7 mouse cellular contexts compared by ENCODE assay signal in the genomic region with DNA sequence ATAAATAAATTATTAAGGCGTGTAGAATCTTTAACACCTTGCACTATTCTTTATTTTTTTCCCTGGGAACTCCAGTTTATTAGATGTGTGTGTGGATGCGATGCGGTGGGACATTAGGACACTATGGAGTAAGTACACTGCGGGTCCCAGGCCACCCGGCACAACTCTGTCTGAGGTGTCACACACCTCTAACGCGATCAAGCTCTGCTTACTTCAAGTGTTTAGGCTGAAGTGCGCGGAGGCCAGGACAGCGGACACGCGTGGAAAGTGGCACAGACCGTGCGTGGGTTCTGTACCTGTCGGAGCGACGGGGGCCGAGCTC. TPM values are rescaled to one million over a fixed set of nuclear protein-coding genes. Genes with fewer than 3 reads are reported as not detected.
DNase-seq lines count a peak whose midpoint lies in the region; ATAC-seq lines count a peak whose summit lies in the region.

No protein-coding gene starts in this region.

- no peak for DNase-seq in cerebellum, postnatal 4 days (ENCODE audit: low spot score in 2 of 2)
- no peak for DNase-seq in kidney, postnatal 14 days

- peak overlapping the region; percentile 91 for H3K9ac ChIP-seq in forebrain, embryonic 12.5 days
- H3K9ac ChIP-seq in limb, embryonic 13.5 days = peak overlapping the region; percentile 84
- peak overlapping the region; percentile 87 for H3K9ac ChIP-seq in stomach, embryonic 15.5 days

- WGBS in forebrain, embryonic 12.5 days = 3% methylated on average over 18 of the region's 18 CpGs
- under 1% methylated on average over 18 of the region's 18 CpGs for WGBS in limb, embryonic 13.5 days
- 2% methylated on average over 18 of the region's 18 CpGs for WGBS in stomach, embryonic 15.5 days

- H3K27me3 ChIP-seq in megakaryocyte, embryonic 14.5 days (replicated peaks) = no peaks in the 10 kb centered on the region
- no peaks in the 10 kb centered on the region for H3K27me3 ChIP-seq in forebrain, embryonic 12.5 days
- H3K27me3 ChIP-seq in limb, embryonic 13.5 days = no peaks in the 10 kb centered on the region
- no peaks in the 10 kb centered on the region for H3K27me3 ChIP-seq in stomach, embryonic 15.5 days (replicated peaks)

- H3K4me1 ChIP-seq in megakaryocyte, embryonic 14.5 days = peaks cover 36% of the 10 kb centered on the region
- H3K4me1 ChIP-seq in forebrain, embryonic 12.5 days = peaks cover 29% of the 10 kb centered on the region
- H3K4me1 ChIP-seq in limb, embryonic 13.5 days = peaks cover 13% of the 10 kb centered on the region
- H3K4me1 ChIP-seq in stomach, embryonic 15.5 days = peaks cover 9% of the 10 kb centered on the region

- H3K36me3 ChIP-seq in megakaryocyte, embryonic 14.5 days (replicated peaks; ENCODE audit: low read length) = peaks cover 5% of the 10 kb centered on the region
- H3K36me3 ChIP-seq in forebrain, embryonic 12.5 days (replicated peaks) = no peaks in the 10 kb centered on the region
- H3K36me3 ChIP-seq in limb, embryonic 13.5 days = no peaks in the 10 kb centered on the region
- H3K36me3 ChIP-seq in stomach, embryonic 15.5 days = no peaks in the 10 kb centered on the region

- no peak for ATAC-seq in megakaryocyte, adult 5-6 weeks (ENCODE audit: poor library complexity, severe bottlenecking)
- ATAC-seq in forebrain, embryonic 12.5 days (ENCODE audit: low FRiP score) = no peak
- ATAC-seq in limb, embryonic 13.5 days (ENCODE audit: low FRiP score, low read depth) = peak; percentile 73
- peak; percentile 64; the same call in 1 of the 2 replicates for ATAC-seq in stomach, embryonic 15.5 days (ENCODE audit: insufficient read depth, low FRiP score, low read depth)

- peak overlapping the region; percentile 77 for H3K4me2 ChIP-seq in forebrain, embryonic 12.5 days
- H3K4me2 ChIP-seq in limb, embryonic 13.5 days (replicated peaks) = peak overlapping the region; percentile 79
- peak overlapping the region; percentile 69 for H3K4me2 ChIP-seq in stomach, embryonic 15.5 days

- peak overlapping the region; percentile 63; the same call in 1 of the 2 replicates for H3K27ac ChIP-seq in forebrain, embryonic 12.5 days
- no peak overlapping the region for H3K27ac ChIP-seq in limb, embryonic 13.5 days
- peak overlapping the region; percentile 76 for H3K27ac ChIP-seq in stomach, embryonic 15.5 days

- peaks cover 6% of the 10 kb centered on the region for H3K9me3 ChIP-seq in megakaryocyte, embryonic 14.5 days
- no peaks in the 10 kb centered on the region for H3K9me3 ChIP-seq in forebrain, embryonic 12.5 days
- H3K9me3 ChIP-seq in limb, embryonic 13.5 days = no peaks in the 10 kb centered on the region
- H3K9me3 ChIP-seq in stomach, embryonic 15.5 days = no peaks in the 10 kb centered on the region

- peak overlapping the region; percentile 96 for H3K4me3 ChIP-seq in megakaryocyte, embryonic 14.5 days (replicated peaks)
- peak overlapping the region; percentile 96 for H3K4me3 ChIP-seq in forebrain, embryonic 12.5 days (replicated peaks)
- peak overlapping the region; percentile 90 for H3K4me3 ChIP-seq in limb, embryonic 13.5 days
- peak overlapping the region; percentile 98 for H3K4me3 ChIP-seq in stomach, embryonic 15.5 days (replicated peaks)

RNA-seq across cellular contexts. Expression of a gene that starts 0.4 kb away (rescaled TPM):
- polyA plus RNA-seq in megakaryocyte, embryonic 14.5 days (2012; ENCODE audit: insufficient read depth, low replicate concordance) = 0.51 and 2.1 TPM in 2 replicates
- 3.6 and 4.6 TPM in 2 replicates for total RNA-seq in megakaryocyte, adult 5-6 weeks (2015)
- 1.9 and 2.0 TPM in 2 replicates for total RNA-seq in megakaryocyte, adult 5-6 weeks (2017)
- polyA plus RNA-seq in forebrain, embryonic 12.5 days (2016; fragmentation: Nextera tagmentation; extraction: Ambion mirVana) = 55.3 and 57.2 TPM in 2 replicates
- polyA plus RNA-seq in limb, embryonic 13.5 days (2015; fragmentation: Nextera tagmentation; extraction: Ambion mirVana) = 25.1 and 25.9 TPM in 2 replicates
- 17.7 and 20.4 TPM in 2 replicates for polyA plus RNA-seq in stomach, embryonic 15.5 days (2015; fragmentation: Nextera tagmentation; extraction: Ambion mirVana)

RNA-seq across cellular contexts. Expression of a gene that starts 44.3 kb away (rescaled TPM):
- polyA plus RNA-seq in megakaryocyte, embryonic 14.5 days (2012; ENCODE audit: insufficient read depth, low replicate concordance) = 0.64 and 2.2 TPM in 2 replicates
- total RNA-seq in megakaryocyte, adult 5-6 weeks (2015) = 22.2 and 23.5 TPM in 2 replicates
- total RNA-seq in megakaryocyte, adult 5-6 weeks (2017) = 22.3 and 27.6 TPM in 2 replicates
- polyA plus RNA-seq in forebrain, embryonic 12.5 days (2016; fragmentation: Nextera tagmentation; extraction: Ambion mirVana) = 27.6 and 28.1 TPM in 2 replicates
- polyA plus RNA-seq in limb, embryonic 13.5 days (2015; fragmentation: Nextera tagmentation; extraction: Ambion mirVana) = 25.2 and 25.8 TPM in 2 replicates
- polyA plus RNA-seq in stomach, embryonic 15.5 days (2015; fragmentation: Nextera tagmentation; extraction: Ambion mirVana) = 21.9 and 23.8 TPM in 2 replicates

Comparison
In these comparisons a context has a peak if more than half of its experiments do, and no peak if none do; other contexts are left out.
1. ATAC-seq: peak in limb, embryonic 13.5 days (single experiment) and stomach, embryonic 15.5 days (single experiment); none in megakaryocyte, adult 5-6 weeks (single experiment) and forebrain, embryonic 12.5 days (single experiment).
2. Peak in every context shown above with its lines, with median percentiles within 50 percentile points of each other: H3K4me3 ChIP-seq, H3K4me2 ChIP-seq and H3K9ac ChIP-seq.